ENCODE assay signal across 12 mouse cellular contexts in genomic region chr11:52128316-52129061, GRCm38 (mm10). TPM values are rescaled to one million over a fixed set of nuclear protein-coding genes. Genes with fewer than 3 reads are reported as not detected.
DNase-seq lines count a peak whose midpoint lies in the region; ATAC-seq and TF ChIP-seq lines count a peak whose summit lies in the region.
"Had no signal": no experiment of that assay in that cellular context is flagged by ENCODE, and none has a peak within 500 bp of the region (broad histone marks: within the 10 kb centered on the region; RNA-seq: fewer than 3 reads in every experiment).

No protein-coding gene starts in this region.

- no peak overlapping the region for H3K4me2 ChIP-seq in heart, postnatal 0 days (ENCODE audit: low read depth, low read length)
- H3K4me2 ChIP-seq in midbrain, embryonic 15.5 days = no peak overlapping the region
- no peak overlapping the region for H3K4me2 ChIP-seq in midbrain, embryonic 16.5 days (ENCODE audit: low read length)
- H3K4me2 ChIP-seq in forebrain, embryonic 16.5 days (ENCODE audit: low read length) = no peak overlapping the region

- peaks cover 12% of the 10 kb centered on the region; the same call in 1 of the 2 replicates for H3K4me1 ChIP-seq in heart, postnatal 0 days (ENCODE audit: control insufficient read depth, insufficient read depth)
- no peaks in the 10 kb centered on the region for H3K4me1 ChIP-seq in midbrain, embryonic 15.5 days
- no peaks in the 10 kb centered on the region; the same call in 1 of the 2 replicates for H3K4me1 ChIP-seq in midbrain, embryonic 16.5 days (ENCODE audit: control insufficient read depth, insufficient read depth, low read length)
- no peaks in the 10 kb centered on the region for H3K4me1 ChIP-seq in forebrain, embryonic 16.5 days (replicated peaks; ENCODE audit: control insufficient read depth, insufficient read depth, low read length)

- H3K27ac ChIP-seq in heart, postnatal 0 days (ENCODE audit: low read depth) = peak overlapping the region; percentile 17; the same call in 1 of the 2 replicates
- 0 out of 2 replicates have a peak overlapping the region, but pooled peaks have one; percentile 34 for H3K27ac ChIP-seq in midbrain, embryonic 15.5 days
- H3K27ac ChIP-seq in midbrain, embryonic 16.5 days (ENCODE audit: low read length) = no peak overlapping the region
- no peak overlapping the region for H3K27ac ChIP-seq in forebrain, embryonic 16.5 days (ENCODE audit: low read length)

- DNase-seq in heart, postnatal 0 days (ENCODE audit: low spot score) = no peak
- DNase-seq in heart, postnatal 36 days = no peak
- peak; percentile 27 for DNase-seq in right cerebral cortex, postnatal 25 days
- DNase-seq in urinary bladder, postnatal 25 days (ENCODE audit: low spot score) = no peak
- DNase-seq: liver; lung, postnatal 14 days had no signal

- no peaks in the 10 kb centered on the region for H3K9me3 ChIP-seq in heart, postnatal 0 days (replicated peaks; ENCODE audit: control insufficient read depth, low read length)
- no peaks in the 10 kb centered on the region for H3K9me3 ChIP-seq in midbrain, embryonic 15.5 days
- no peaks in the 10 kb centered on the region for H3K9me3 ChIP-seq in midbrain, embryonic 16.5 days (replicated peaks; ENCODE audit: control insufficient read depth, low read length, poor library complexity, severe bottlenecking)
- H3K9me3 ChIP-seq in forebrain, embryonic 16.5 days (ENCODE audit: control insufficient read depth, low read length) = no peaks in the 10 kb centered on the region

- H3K4me3 ChIP-seq in heart, postnatal 0 days (ENCODE audit: low read depth, low read length) = no peak overlapping the region
- no peak overlapping the region for H3K4me3 ChIP-seq in midbrain, embryonic 15.5 days
- H3K4me3 ChIP-seq in midbrain, embryonic 16.5 days (ENCODE audit: low read depth, low read length) = no peak overlapping the region
- H3K4me3 ChIP-seq in forebrain, embryonic 16.5 days (replicated peaks; ENCODE audit: low read length) = no peak overlapping the region

- no peak for TF ChIP-seq CTCF in heart, postnatal 0 days (IDR thresholded peaks at IDR 0.05; ENCODE audit: low read depth)

- ATAC-seq in heart, postnatal 0 days (ENCODE audit: insufficient read depth, low read depth) = no peak
- no peak for ATAC-seq in midbrain, embryonic 15.5 days (replicated peaks)
- ATAC-seq in midbrain, embryonic 16.5 days = no peak
- 0 out of 2 replicates have a peak, but pooled peaks have one; percentile 16 for ATAC-seq in forebrain, embryonic 16.5 days
- ATAC-seq: inflammation-experienced regulatory T-cells, adult 6 months had no signal

- H3K27me3 ChIP-seq in heart, postnatal 0 days (ENCODE audit: control insufficient read depth, insufficient read depth, low read length) = no peaks in the 10 kb centered on the region
- no peaks in the 10 kb centered on the region for H3K27me3 ChIP-seq in midbrain, embryonic 15.5 days (replicated peaks)
- H3K27me3 ChIP-seq in midbrain, embryonic 16.5 days (ENCODE audit: control insufficient read depth, insufficient read depth, low read depth, low read length) = no peaks in the 10 kb centered on the region
- no peaks in the 10 kb centered on the region for H3K27me3 ChIP-seq in forebrain, embryonic 16.5 days (replicated peaks; ENCODE audit: control insufficient read depth, insufficient read depth, low read length)

- TF ChIP-seq EP300 in heart, postnatal 0 days (IDR thresholded peaks at IDR 0.05; ENCODE audit: low read depth) = no peak

- 60% methylated on average over 5 of the region's 5 CpGs for WGBS in heart, postnatal 0 days
- WGBS in midbrain, embryonic 15.5 days = 61% methylated on average over 5 of the region's 5 CpGs
- 62% methylated on average over 5 of the region's 5 CpGs for WGBS in midbrain, embryonic 16.5 days
- WGBS in forebrain, embryonic 16.5 days = 68% methylated on average over 5 of the region's 5 CpGs

- intact Hi-C loops in heart, postnatal 36 days (cut with DNase I) = no loop called here

- H3K9ac ChIP-seq in heart, postnatal 0 days (replicated peaks; ENCODE audit: low read depth, low read length) = no peak overlapping the region
- H3K9ac ChIP-seq in midbrain, embryonic 15.5 days = no peak overlapping the region
- H3K9ac ChIP-seq in midbrain, embryonic 16.5 days (ENCODE audit: low read depth, low read length) = no peak overlapping the region
- no peak overlapping the region for H3K9ac ChIP-seq in forebrain, embryonic 16.5 days (replicated peaks; ENCODE audit: low read depth, low read length)

- peaks cover 23% of the 10 kb centered on the region for H3K36me3 ChIP-seq in heart, postnatal 0 days (replicated peaks; ENCODE audit: control insufficient read depth, insufficient read depth, low read length)
- peaks cover 4% of the 10 kb centered on the region; the same call in 1 of the 2 replicates for H3K36me3 ChIP-seq in midbrain, embryonic 15.5 days (replicated peaks)
- peaks cover 10% of the 10 kb centered on the region; the same call in 1 of the 2 replicates for H3K36me3 ChIP-seq in midbrain, embryonic 16.5 days (ENCODE audit: control insufficient read depth, insufficient read depth, low read length)
- H3K36me3 ChIP-seq in forebrain, embryonic 16.5 days (ENCODE audit: control insufficient read depth, insufficient read depth) = peaks cover 5% of the 10 kb centered on the region; the same call in 1 of the 2 replicates

RNA-seq across cellular contexts. Expression of gene Olfr1373, which starts 16.8 kb away (rescaled TPM):
- total RNA-seq in heart, postnatal 0 days (2014; rRNA removed; ENCODE audit: low replicate concordance) = not detected in 2 replicates
- polyA plus RNA-seq in heart, postnatal 0 days (2015; fragmentation: Nextera tagmentation; extraction: Ambion mirVana) = not detected in 2 replicates
- total RNA-seq in heart, postnatal 36 days (2021) = not detected
- polyA plus RNA-seq in midbrain, embryonic 15.5 days (2015; fragmentation: Nextera tagmentation; extraction: Ambion mirVana) = not detected in 2 replicates
- not detected in 2 replicates for polyA plus RNA-seq in midbrain, embryonic 16.5 days (2015; fragmentation: Nextera tagmentation; extraction: Ambion mirVana)
- polyA plus RNA-seq in forebrain, embryonic 16.5 days (2015; fragmentation: Nextera tagmentation; extraction: Ambion mirVana) = not detected in 2 replicates
- total RNA-seq: granulocyte monocyte progenitor cell, adult 5-6 weeks; monocyte, adult 5-6 weeks had no signal
- polyA plus RNA-seq: inflammation-experienced regulatory T-cells, adult 6 months had no signal

RNA-seq across cellular contexts. Expression of gene Ppp2ca, which starts 30.0 kb away (rescaled TPM):
- 68.0 and 77.5 TPM in 2 replicates for total RNA-seq in heart, postnatal 0 days (2014; rRNA removed; ENCODE audit: low replicate concordance)
- polyA plus RNA-seq in heart, postnatal 0 days (2015; fragmentation: Nextera tagmentation; extraction: Ambion mirVana) = 48.8 and 53.3 TPM in 2 replicates
- 10 to 100 TPM; 52.5 to 55.2 TPM for total RNA-seq in heart, postnatal 36 days (2021)
- polyA plus RNA-seq in midbrain, embryonic 15.5 days (2015; fragmentation: Nextera tagmentation; extraction: Ambion mirVana) = 127 and 130 TPM in 2 replicates
- 122 and 123 TPM in 2 replicates for polyA plus RNA-seq in midbrain, embryonic 16.5 days (2015; fragmentation: Nextera tagmentation; extraction: Ambion mirVana)
- 116 and 123 TPM in 2 replicates for polyA plus RNA-seq in forebrain, embryonic 16.5 days (2015; fragmentation: Nextera tagmentation; extraction: Ambion mirVana)

Comparison
In these comparisons a context has a peak if more than half of its experiments do, and no peak if none do; other contexts are left out.
1. H3K27ac ChIP-seq: peak in heart, postnatal 0 days (single experiment) and midbrain, embryonic 15.5 days (single experiment); none in midbrain, embryonic 16.5 days (single experiment) and forebrain, embryonic 16.5 days (single experiment).